Mouse (Mus musculus) layer of hippocampus, adult 2 months (tissue): ENCODE data around the gene Lpo. TPM values are rescaled to one million over a fixed set of nuclear protein-coding genes. Genes with fewer than 3 reads are reported as not detected.

ENCODE experiments used
- DNase-seq, 2 experiments: peaks; one replicate each; pipeline ENCODE4 v3.0.0; 2022; ENCODE audit warnings: low spot score in 2 of 2
- H3K27ac ChIP-seq: fragments of 200-600 bp; 2 replicates; pipeline ENCODE4 v1.8.1; 2022
- H3K4me3 ChIP-seq: fragments of 200-600 bp; 2 replicates; pipeline ENCODE4 v1.8.1; 2022; ENCODE audit warnings: mild to moderate bottlenecking
- CTCF ChIP-seq: fragments of 200-600 bp; conservative IDR thresholded peaks from 2 replicates; pipeline ENCODE4 v1.8.1; 2022; ENCODE audit warnings: antibody characterized with exemption, mild to moderate bottlenecking, moderate library complexity
- total RNA-seq, 2 experiments: library from RNA; stranded (reverse); gene quantifications; 2 replicates each; pipeline ENCODE4 v1.2.3; 2021

Gene Lpo
- total RNA-seq, 2 experiments from 2014 or later = 0.27 to 0.64 TPM

- no peak for DNase-seq
- Histone ChIP-seq H3K27ac (no peak overlapping the region), H3K4me3 (no peak overlapping the region)
- no peak for TF ChIP-seq CTCF
Observed at GRCm38 (mm10) chr11:87841436-87841835, 13.3 kb upstream of the Lpo start.

DNA sequence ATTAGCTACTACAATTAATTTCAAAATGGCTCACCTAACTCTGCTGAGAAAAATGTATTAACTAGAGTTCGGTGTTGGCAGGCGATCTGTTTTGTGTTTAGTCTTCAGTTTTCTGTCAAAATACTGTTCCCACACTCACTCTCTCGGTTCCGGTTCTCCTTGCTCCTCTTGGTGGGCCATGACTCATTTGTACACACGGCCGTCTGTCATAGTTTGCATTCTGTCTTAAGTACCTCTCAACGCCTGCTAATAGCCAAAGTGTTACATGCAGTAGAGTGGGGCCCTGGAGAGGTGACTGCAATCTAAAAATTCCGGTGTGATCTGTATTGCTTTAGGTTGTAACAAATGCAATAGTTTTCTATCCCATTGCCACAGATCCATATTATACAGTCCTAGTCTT is 12.6 kb upstream of the Lpo start:
- no peak for DNase-seq
- TF ChIP-seq CTCF = no peak
- Histone ChIP-seq H3K27ac (no peak overlapping the region), H3K4me3 (no peak overlapping the region)

- no peak for TF ChIP-seq CTCF
- peak in 1 of 2 experiments; percentile 23 for DNase-seq
- H3K27ac ChIP-seq = peak overlapping the region; percentile 81
- H3K4me3 ChIP-seq = no peak overlapping the region
Observed at GRCm38 (mm10) chr11:87821502-87821901, 6.6 kb downstream of the Lpo start.

GRCm38 (mm10) chr11:87817443-87817773 is 10.7 kb downstream of the Lpo start:
- Histone ChIP-seq H3K4me3 (peak overlapping the region; percentile 63), H3K27ac (peak overlapping the region; percentile 61)
- no peak for DNase-seq
- TF ChIP-seq CTCF = no peak

GRCm38 (mm10) chr11:87816707-87817442 is 11.2 kb downstream of the Lpo start:
- peak overlapping the region; percentile 61 for H3K27ac ChIP-seq

DNA sequence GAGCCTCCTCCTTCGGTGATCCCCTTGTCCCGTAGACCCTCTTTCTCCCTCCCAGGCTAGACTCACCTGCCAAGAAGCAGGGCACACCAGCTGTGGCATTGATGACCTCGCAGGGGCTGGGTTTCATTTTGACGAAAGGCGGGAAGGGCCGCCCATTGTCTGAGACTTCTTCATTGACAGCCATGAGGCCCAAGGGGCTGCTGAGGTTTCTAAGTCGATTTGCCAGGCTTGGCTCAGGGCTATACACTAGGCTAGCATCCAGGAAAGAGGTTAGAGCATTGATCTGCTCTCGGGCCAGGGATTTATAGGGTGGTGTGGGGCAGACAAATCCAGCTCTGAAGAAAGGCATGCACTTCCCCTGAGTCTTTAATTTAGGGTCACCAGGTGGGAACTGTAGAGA is 13.3 kb downstream of the Lpo start:
- no peak for TF ChIP-seq CTCF
- Histone ChIP-seq H3K27ac (no peak overlapping the region), H3K4me3 (no peak overlapping the region)
- DNase-seq = no peak

More at GRCm38 (mm10) chr11:87816707-87817442, 11.2 kb downstream of the Lpo start:
- DNase-seq = peak; percentile 44 to 64
- peak; percentile 95 for TF ChIP-seq CTCF
- H3K4me3 ChIP-seq = peak overlapping the region; percentile 63

GRCm38 (mm10) chr11:87811396-87811795 is 16.7 kb downstream of the Lpo start:
- Histone ChIP-seq H3K4me3 (no peak overlapping the region), H3K27ac (no peak overlapping the region)
- no peak for DNase-seq
- TF ChIP-seq CTCF = no peak

- H3K4me3 ChIP-seq = no peak overlapping the region
- DNase-seq = no peak
- H3K27ac ChIP-seq = no peak overlapping the region
- no peak for TF ChIP-seq CTCF
Observed at GRCm38 (mm10) chr11:87808236-87808635, 19.9 kb downstream of the Lpo start.

DNA sequence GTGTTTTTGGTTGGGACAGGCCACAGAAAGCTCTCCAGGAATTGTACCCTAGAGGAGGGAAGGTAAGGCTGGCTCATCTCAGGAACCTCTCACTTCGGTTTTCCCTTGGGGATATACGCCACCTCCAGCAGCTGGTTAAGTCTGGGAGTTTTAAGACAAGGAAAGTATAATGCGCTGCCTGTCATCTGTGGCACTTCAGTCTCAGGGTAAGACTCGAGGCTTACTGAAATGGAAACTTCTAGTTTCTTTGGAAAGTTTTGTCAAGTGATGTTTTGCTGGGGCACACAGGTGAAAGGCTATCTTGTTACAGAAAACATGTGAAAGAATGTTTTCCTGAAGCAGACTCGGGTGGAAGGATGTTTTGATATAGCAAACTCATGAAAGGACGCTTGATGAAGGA is 20.7 kb downstream of the Lpo start:
- no peak overlapping the region for H3K4me3 ChIP-seq
- no peak for TF ChIP-seq CTCF
- H3K27ac ChIP-seq = no peak overlapping the region

GRCm38 (mm10) chr11:87805448-87805847 is 22.6 kb downstream of the Lpo start:
- TF ChIP-seq CTCF = peak; percentile 74
- Histone ChIP-seq H3K4me3 (no peak overlapping the region), H3K27ac (no peak overlapping the region)
- no peak for DNase-seq

More for the DNA sequence above, 20.7 kb downstream of the Lpo start:
- DNase-seq = no peak

- Histone ChIP-seq H3K27ac (no peak overlapping the region), H3K4me3 (no peak overlapping the region; the same call in 1 of the 2 replicates)
- TF ChIP-seq CTCF = peak; percentile 74
- DNase-seq = peak in 1 of 2 experiments; percentile 33
Observed at GRCm38 (mm10) chr11:87802621-87803020, 25.5 kb downstream of the Lpo start.

GRCm38 (mm10) chr11:87801711-87802275 is 26.3 kb downstream of the Lpo start:
- no peak overlapping the region; the same call in 1 of the 2 replicates for H3K4me3 ChIP-seq
- DNase-seq = peak; percentile 48 to 53
- no peak for TF ChIP-seq CTCF
- H3K27ac ChIP-seq = no peak overlapping the region

DNA sequence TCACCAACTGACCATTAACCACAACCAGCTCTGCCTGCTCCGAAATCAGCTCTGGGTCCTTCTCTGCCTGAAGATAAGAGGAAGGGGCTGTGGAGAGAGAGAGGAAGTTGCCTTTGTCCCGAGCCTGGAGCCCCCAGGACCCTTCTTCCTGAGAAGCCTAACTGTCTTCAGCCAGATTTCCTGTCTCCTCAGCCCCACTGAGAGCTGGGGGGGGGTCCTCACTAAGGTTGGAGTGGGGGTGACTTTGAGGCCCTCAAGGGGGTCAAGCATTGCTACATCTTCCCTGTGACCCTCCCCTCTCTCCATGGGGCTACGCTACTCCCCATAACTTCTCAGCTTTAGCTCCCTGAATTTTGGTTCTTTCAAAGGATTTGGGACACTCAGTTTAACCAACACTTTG is 34.6 kb downstream of the Lpo start, which contains the start of gene Mpo:
Mpo (plus strand) TSS at position 122 of the 400 bp plus-strand sequence.
- Histone ChIP-seq H3K4me3 (no peak within 1 kb of the TSS), H3K27ac (no peak within 1 kb of the TSS)
- no peak for TF ChIP-seq CTCF
- DNase-seq = no peak

DNA sequence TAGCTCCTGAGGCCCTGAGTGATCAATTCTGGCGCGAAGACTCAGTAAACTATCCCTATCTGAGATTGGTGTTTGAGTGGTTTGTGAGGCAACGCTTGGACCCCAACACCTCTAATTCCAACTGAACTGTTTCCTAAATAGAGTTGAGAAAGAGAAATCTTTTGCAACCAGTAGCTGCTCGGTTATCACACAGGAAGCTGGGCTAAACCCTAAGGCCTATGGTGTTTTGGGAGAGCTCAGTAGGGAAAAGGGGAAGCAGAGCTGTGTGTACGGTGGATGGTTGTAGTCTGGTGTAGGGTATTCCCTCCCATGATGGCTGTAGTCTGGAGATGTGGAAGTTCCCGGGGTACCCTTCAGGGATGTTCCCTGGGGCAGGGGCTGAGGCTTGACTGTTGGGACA is 38.0 kb downstream of the Lpo start:
- no peak for TF ChIP-seq CTCF
- H3K4me3 ChIP-seq = no peak overlapping the region
- no peak for DNase-seq
- H3K27ac ChIP-seq = no peak overlapping the region
